In genomic region chr10:21996660-21997447, GRCm38 (mm10) we compare ENCODE assay signal across 8 mouse cellular contexts.
DNase-seq lines count a peak whose midpoint lies in the region; ATAC-seq lines count a peak whose summit lies in the region.
"Had no signal": no experiment of that assay in that cellular context is flagged by ENCODE, and none has a peak within 500 bp of the region (broad histone marks: within the 10 kb centered on the region; RNA-seq: fewer than 3 reads in every experiment).

No protein-coding gene starts in this region.

- H3K9me3 ChIP-seq in limb, embryonic 15.5 days = no peaks in the 10 kb centered on the region

- peak overlapping the region; percentile 81 for H3K4me2 ChIP-seq in limb, embryonic 15.5 days

- H3K9ac ChIP-seq in limb, embryonic 15.5 days = no peak overlapping the region
- H3K9ac ChIP-seq: liver, embryonic 14.5 days had no signal

- peak; percentile 36 for DNase-seq in kidney, adult 18-20 months
- no peak for DNase-seq in kidney, adult 9 months
- peak; percentile 15 for DNase-seq in right cerebral cortex, adult 18-20 months
- DNase-seq in right cerebral cortex, postnatal 4 days = no peak
- DNase-seq in left cerebral cortex, adult 9 months (ENCODE audit: low spot score in 2 of 2) = no peak
- DNase-seq in natural killer cell, adult 2 months (ENCODE audit: low spot score in 2 of 2) = no peak

- WGBS in limb, embryonic 15.5 days = 88% methylated on average over 14 of the region's 14 CpGs

- peaks cover 34% of the 10 kb centered on the region for H3K4me1 ChIP-seq in limb, embryonic 15.5 days

- H3K27me3 ChIP-seq in limb, embryonic 15.5 days = no peaks in the 10 kb centered on the region

- no peak overlapping the region for H3K27ac ChIP-seq in limb, embryonic 15.5 days
- H3K27ac ChIP-seq: liver, embryonic 14.5 days had no signal

- 0 out of 2 replicates have a peak overlapping the region, but pooled peaks have one; percentile 73 for H3K4me3 ChIP-seq in limb, embryonic 15.5 days

- ATAC-seq in limb, embryonic 15.5 days (ENCODE audit: insufficient number of reproducible peaks, low FRiP score, low TSS enrichment, low read depth) = no peak

- H3K36me3 ChIP-seq in limb, embryonic 15.5 days = peaks cover 24% of the 10 kb centered on the region

Comparison
In these comparisons a context has a peak if more than half of its experiments do, and no peak if none do; other contexts are left out.
1. DNase-seq: peak in kidney, adult 18-20 months (single experiment) and right cerebral cortex, adult 18-20 months (single experiment); none in kidney, adult 9 months (single experiment), right cerebral cortex, postnatal 4 days (single experiment), left cerebral cortex, adult 9 months (0 of 2) and natural killer cell, adult 2 months (0 of 2).